Mouse (Mus musculus): Measurements from ENCODE around the gene Tpp1.

The Tpp1 gene

GRCm38 (mm10) chr7:105751491-105752433 is at the start of gene Tpp1:
Tpp1 (minus strand) TSS chr7:105752235.
- peak; percentile 96 for DNase-seq

GRCm38 (mm10) chr7:105796972-105797371 is 44.9 kb upstream of the Tpp1 start:
- no peak for DNase-seq

DNA sequence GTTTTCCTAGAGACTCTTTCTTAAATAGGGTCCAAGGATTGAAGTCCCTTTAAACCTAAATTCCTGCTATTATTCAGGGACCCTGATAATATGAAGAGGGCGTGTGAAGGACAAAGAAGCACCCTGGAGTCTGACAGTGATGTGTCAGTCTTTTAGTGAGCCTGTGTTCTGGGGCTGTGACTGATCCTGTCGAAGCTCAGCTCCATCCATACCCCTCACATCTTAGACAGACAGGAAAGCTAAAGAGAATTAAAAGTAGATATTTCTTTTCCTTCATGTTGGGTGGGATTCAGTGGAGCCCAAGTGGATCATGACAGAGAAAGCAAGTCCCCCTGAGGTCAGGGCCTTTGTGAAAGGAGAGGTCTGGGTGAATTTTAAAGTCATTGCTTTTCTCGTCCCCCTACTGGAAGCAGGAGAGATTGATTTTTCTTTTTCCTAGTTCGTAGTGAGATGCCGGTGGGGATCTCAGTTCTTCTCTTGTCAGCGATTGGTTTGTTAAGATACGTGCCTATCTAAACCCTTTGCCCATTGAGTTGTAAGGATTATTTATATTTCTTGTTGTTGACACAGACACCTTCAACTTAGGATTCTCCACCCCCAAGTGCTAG is 43.8 kb upstream of the Tpp1 start:
- no peak for DNase-seq

DNA sequence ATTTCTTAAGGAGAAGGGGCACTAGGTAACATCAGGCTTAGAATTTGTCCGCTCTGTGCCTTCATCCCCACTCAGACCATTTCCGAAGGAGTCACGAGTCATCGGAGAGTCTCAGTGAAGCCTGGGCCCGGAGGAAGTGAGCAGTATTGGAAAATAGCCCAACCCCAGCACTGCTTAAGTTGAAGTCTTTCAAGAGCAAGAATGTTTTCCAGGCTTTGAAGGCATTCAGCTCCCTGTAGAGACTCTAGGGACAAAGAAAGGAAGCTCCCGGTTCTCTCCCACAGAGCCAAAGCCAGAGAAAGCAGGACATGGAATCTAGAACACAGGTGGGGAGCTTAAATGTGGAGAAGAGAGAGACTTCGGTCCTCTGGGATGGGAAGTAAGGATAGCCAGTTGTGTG is 41.7 kb upstream of the Tpp1 start:
- DNase-seq, result no peak

GRCm38 (mm10) chr7:105791147-105791546 is 39.1 kb upstream of the Tpp1 start:
- DNase-seq, result no peak

DNA sequence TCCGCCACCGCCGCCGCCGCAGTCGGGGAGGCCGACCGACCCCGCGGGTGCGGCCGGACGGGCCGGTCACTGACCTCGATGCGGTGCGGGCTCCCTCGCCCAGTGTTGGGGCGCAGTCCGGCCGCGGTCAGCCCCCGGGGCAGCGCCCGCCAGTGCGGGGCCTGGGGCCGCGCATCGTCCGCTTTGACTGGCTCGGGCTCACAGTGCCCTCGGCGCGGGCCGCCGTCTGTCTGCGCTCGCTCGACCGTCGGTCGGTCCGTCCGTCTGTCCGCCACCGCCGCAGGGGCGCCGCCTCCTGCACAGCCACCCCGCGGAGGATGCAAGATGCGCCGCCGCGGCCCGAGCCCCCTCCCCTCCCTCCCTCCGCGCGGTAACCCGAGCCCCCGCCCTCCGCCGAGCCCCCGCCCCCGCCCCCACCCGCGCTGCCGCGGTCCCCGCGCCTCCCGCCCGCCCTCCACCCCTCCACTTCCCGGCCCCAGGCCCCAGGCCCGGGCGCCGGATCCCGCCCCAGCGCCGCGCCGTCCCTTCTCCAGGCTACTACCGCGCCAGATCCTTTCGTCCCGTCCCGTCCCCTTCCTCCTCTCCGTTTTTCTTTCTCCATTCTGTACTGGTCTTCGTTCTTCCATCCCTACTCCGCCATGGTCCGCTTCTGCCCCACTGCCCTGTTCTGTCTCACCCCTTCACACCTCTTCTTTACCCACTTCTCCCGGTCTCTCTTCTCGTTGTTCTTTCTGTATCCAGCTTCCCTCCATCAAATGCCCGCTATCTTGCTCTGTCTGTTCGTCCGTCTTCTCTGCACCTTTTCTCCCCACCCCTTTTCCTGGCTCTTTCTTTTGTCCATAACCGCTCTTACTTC is 35.5 kb upstream of the Tpp1 start, which contains the start of gene Dchs1:
Gene Dchs1, minus strand, starts transcription at position 370 of the 856 bp plus-strand sequence.
- DNase-seq, result no peak

DNA sequence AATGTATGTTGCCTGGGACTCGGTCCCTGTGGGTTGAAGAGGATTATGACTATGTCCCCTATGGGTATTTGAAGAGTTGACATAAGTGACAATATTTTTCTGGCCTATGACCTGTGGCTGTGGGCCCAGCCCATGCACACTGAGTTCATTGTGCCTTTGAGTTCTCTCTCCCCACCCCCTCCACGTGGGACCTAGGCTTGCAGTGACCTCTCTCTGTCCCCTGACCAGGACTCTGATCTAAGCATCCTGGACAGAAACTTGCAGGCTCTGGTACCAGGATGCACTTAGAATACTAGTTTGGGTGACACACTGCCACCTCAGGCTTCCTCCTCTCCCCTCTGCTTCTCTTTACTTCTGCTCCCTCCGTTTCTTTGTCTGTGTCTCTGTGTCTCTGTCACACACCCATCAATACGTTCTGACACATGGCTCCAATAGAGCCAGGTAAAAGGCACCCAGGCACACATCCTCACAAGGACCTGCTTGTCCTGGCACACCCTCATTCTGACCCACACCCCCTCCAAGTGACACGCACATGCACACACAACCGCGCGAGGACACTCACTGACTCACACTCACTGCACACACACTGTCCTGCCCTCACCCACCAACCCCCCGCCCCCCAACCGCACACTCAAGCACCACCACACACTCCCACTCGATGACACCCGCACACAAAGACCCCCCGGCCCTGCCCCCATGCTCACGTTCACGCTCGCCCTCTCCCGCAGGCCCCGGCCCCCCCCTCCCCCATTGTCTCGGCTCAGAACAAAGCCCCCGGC is 34.7 kb upstream of the Tpp1 start:
- no peak for DNase-seq

DNA sequence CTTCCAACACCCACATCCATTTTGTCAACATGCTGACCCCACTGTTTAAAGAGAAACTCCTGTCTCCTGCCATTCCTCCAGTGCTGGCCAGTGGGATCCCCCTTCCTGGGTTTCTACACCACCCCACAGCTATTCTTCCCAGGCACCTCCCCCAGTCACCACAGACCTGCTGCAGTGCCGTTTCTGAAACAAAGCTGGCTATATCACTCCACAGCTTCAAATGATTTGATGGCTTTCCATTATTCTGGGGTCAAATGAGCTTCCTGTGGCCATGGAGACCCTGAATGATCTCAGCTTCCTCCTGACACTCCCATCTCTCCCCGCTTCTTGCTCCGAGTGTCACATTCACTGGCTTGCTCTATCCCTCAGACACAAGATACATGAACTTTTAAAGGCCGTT is 32.5 kb upstream of the Tpp1 start:
- DNase-seq, result no peak

DNA sequence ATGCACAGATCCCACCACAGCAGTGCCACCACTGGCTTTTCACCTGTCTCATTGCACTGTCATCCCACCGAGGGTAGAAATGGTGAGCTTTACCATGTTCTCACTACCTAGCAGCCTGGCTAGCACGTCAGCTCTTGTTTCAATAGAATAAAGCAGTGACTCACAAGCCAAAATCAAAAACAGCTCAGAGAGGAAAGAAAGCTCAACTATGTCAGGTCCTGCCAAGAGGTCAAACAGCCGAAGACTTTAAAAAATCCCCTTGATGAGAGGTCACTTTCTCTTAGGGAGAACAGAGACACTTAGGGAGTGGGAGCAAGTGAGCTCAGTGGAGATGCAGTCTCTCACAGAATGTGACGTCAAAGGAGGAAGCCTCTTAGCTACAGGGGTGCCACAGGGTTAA is 31.8 kb upstream of the Tpp1 start:
- DNase-seq, result no peak

- no peak for DNase-seq
Observed at GRCm38 (mm10) chr7:105778553-105779265, 26.7 kb upstream of the Tpp1 start.

- DNase-seq, result no peak
Observed at GRCm38 (mm10) chr7:105777797-105778552, 25.9 kb upstream of the Tpp1 start.

DNA sequence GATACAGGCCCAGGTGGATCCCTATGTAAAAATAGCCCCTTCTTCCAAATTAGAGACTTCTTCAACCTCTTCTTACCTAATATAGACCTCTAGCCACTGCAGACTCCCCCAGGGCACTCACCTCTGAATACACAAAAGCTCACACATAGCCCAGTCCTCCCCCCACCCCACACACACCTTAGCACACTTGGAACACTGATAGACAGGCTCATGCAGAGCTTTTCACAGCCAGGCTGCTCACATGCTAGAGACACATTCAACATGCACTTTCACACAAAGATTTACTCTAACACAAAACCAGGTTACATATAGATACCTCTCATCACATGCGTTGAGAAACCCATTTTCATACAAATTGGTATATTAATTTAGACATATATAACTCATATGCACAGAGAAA is 25.3 kb upstream of the Tpp1 start:
- no peak for DNase-seq

DNA sequence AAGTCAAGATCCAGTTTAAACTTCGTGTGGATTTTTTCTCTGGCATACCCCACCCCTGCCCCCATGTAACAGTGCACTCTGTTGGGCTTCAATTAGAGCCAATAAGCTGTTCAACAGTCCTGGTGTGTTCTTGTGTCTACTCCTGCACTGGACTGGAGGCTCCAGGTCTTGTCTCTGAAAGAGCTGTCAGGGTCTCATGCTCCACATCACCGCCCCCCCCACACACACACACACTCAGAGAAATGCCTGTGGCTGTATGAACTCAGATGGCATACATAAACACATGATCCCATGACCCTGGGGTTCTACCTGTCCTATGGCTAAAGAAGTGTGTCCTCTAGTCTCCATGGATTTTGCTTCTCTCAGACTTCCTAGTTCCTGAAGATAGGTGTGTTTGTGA is 24.0 kb upstream of the Tpp1 start:
- DNase-seq, result no peak

- DNase-seq, result no peak
Observed at GRCm38 (mm10) chr7:105774661-105775060, 22.6 kb upstream of the Tpp1 start.

DNA sequence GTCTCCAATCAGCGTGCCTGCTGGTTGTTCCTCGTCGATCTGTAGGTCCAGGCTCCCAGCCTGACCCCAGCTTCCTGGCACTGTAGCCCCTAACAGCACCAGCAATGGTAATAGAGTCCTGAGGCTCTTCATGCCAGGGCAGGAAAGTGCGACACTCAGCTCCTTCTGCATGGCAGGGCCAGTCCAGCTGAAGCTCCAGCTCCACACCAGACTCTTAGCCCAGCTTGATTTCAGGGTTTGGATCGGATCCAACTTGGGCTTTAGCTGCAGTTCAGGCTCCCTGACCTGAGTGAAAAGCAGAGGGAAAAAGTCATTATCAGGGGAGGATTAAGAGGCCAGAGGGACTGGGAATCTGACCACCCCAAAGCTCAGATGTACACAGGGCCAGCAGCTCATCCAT is 21.0 kb upstream of the Tpp1 start:
- DNase-seq, result no peak

- no peak for DNase-seq
Observed at GRCm38 (mm10) chr7:105772331-105772730, 20.3 kb upstream of the Tpp1 start.

DNA sequence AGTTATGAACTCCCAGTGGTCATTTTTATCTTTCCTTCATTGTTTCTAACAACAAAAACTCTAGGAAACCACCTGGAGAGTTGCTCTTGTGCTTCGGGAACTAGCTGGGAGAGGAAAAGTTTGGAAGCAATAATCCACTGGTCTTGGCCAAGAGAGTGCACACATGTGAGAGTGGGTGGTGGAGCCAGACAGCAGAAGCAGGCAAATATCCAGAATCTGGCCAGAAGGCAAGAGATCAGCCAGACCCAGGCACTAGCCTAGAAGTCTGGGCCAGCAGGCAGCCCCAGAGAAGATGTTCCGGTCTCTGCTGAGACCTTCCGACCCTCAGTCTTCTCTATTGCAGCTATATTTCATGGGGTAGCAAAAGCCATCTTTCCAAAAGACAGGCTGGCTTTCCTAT is 17.9 kb upstream of the Tpp1 start:
- DNase-seq, result no peak

- no peak for DNase-seq
Observed at GRCm38 (mm10) chr7:105767729-105768165, 15.7 kb upstream of the Tpp1 start.

GRCm38 (mm10) chr7:105764331-105764730 is 12.3 kb upstream of the Tpp1 start:
- no peak for DNase-seq

DNA sequence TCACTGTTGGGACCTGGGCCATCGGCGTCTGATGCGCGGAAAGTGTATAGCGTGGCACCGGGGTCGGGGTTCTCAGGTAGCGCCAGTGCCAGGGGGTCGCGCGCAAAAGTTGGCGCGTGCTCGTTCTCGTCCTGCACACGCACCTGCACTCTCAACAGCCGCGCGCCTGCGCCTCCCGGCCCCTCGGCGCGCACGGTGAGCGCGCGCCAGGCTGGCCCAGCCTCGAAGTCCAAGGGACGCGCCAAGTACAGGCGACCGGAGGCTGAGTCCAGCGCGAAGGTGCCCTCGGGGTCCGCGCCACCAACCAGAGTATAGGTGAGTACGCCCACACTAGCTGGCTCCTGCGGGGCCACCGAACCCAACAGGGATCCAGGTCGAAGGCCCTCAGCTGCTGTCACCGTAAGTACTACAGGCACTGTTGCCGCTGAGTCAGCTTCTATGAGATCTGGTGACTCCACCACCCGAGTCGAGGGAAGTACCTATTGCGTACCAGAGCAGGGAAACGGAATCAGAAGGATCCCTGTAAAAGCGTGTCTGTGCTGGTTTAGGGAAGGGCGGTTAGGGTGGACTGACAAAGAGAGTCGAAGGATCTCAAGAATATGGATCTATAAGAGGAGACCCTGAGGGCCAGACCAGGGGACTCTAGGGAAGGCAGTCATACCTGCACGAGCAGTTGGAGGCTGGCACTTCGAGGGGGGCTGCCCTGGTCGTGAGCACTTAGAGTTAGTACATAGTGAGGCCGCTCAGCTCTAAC is 10.7 kb upstream of the Tpp1 start:
- DNase-seq, result no peak
